Mouse (Mus musculus) midbrain, embryonic 16.5 days (tissue): ENCODE results near the gene Mmel1. TPM values are rescaled to one million over a fixed set of nuclear protein-coding genes. Genes with fewer than 3 reads are reported as not detected.

Experiments
- ATAC-seq: fragments of 200-750 bp; cut with Nextera tagmentation; 2 replicates; pipeline ENCODE4 v1.8.0; 2017; ENCODE audit warnings: moderate TSS enrichment
- H3K27ac ChIP-seq: fragments of 300-500 bp; sonication (generic); 2 replicates; pipeline ENCODE4 v1.5.1; 2014; ENCODE audit warnings: mild to moderate bottlenecking, low read length, mixed read lengths
- H3K27me3 ChIP-seq: fragments of 300-500 bp; sonication (generic); 2 replicates; pipeline ENCODE4 v1.6.1; 2014; ENCODE audit warnings: low read depth, low read length, mixed read lengths; ENCODE audit not compliant: control insufficient read depth, insufficient read depth
- H3K36me3 ChIP-seq: fragments of 300-500 bp; sonication (generic); 2 replicates; pipeline ENCODE4 v1.6.1; 2014; ENCODE audit warnings: mild to moderate bottlenecking, low read length, moderate library complexity, mixed read lengths; ENCODE audit not compliant: control insufficient read depth, insufficient read depth
- H3K4me1 ChIP-seq: fragments of 300-500 bp; sonication (generic); 2 replicates; pipeline ENCODE4 v1.6.1; 2014; ENCODE audit warnings: mild to moderate bottlenecking, low read length, mixed read lengths; ENCODE audit not compliant: control insufficient read depth, insufficient read depth
- H3K4me2 ChIP-seq: fragments of 300-500 bp; sonication (generic); 2 replicates; pipeline ENCODE4 v1.6.1; 2014; ENCODE audit warnings: mild to moderate bottlenecking, low read length, mixed read lengths
- H3K4me3 ChIP-seq: fragments of 300-500 bp; sonication (generic); 2 replicates; pipeline ENCODE4 v1.5.1; 2014; ENCODE audit warnings: low read depth, mild to moderate bottlenecking, low read length, moderate library complexity, mixed read lengths
- H3K9ac ChIP-seq: fragments of 300-500 bp; sonication (generic); 2 replicates; pipeline ENCODE4 v1.6.1; 2014; ENCODE audit warnings: low read depth, low read length, mixed read lengths
- H3K9me3 ChIP-seq: fragments of 300-500 bp; sonication (generic); replicated peaks from 2 replicates; pipeline ENCODE4 v1.6.1; 2014; ENCODE audit warnings: mild to moderate bottlenecking, low read length, mixed read lengths; ENCODE audit not compliant: control insufficient read depth, poor library complexity, severe bottlenecking
- WGBS: fragments of 180-500 bp; shearing (Covaris S2); extraction: QIAGEN DNeasy Blood & Tissue Kit; methylation state at CpG from one replicate; pipeline ENCODE4 v1.1.7; 2014; 5-methylcytosine and 5-hydroxymethylcytosine counted together
- polyA plus RNA-seq: library from polyadenylated mRNA; unstranded; fragments of >200 nt; fragmentation: Nextera tagmentation; extraction: Ambion mirVana; gene quantifications from 2 replicates; pipeline ENCODE4 v1.2.1, GENCODE M21; 2015

The Mmel1 gene
- polyA plus RNA-seq, 1 experiment from 2014 or later: 0.98 TPM

DNA sequence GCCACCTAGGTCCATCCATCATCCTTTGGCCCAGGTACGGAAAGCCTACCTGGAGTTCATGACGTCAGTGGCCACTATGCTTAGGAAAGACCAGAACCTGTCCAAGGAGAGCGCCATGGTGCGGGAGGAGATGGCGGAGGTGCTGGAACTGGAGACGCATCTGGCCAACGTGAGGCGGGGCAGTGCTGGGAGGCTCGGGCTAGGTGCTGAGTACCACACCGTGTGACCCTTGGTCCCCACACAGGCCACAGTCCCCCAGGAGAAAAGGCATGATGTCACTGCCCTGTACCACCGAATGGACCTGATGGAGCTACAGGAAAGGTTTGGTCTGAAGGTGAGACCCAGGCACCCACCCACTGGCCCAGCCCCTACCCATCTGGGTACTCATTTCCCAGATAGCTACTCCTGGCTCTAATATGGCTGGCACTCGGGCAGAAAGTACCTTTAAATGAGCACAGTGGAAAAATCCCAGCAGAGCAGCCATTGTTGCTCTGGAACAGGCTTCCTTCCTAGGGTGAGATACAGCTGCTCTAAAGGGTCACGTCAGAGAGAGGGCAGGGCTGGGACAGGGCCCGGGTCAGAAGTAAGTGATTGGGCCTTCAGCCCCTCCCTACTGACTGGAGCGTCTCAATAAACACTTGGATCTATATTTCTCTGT, 18.3 kb downstream of the Mmel1 start:
- Histone ChIP-seq H3K4me2 (no peak overlapping the region), H3K36me3 (no peaks in the 10 kb centered on the region), H3K9me3 (no peaks in the 10 kb centered on the region), H3K27me3 (no peaks in the 10 kb centered on the region), H3K4me3 (no peak overlapping the region), H3K9ac (no peak overlapping the region), H3K4me1 (no peaks in the 10 kb centered on the region), H3K27ac (no peak overlapping the region)
- ATAC-seq: no peak
- 81% methylated on average over 15 of the region's 15 CpGs for WGBS

DNA sequence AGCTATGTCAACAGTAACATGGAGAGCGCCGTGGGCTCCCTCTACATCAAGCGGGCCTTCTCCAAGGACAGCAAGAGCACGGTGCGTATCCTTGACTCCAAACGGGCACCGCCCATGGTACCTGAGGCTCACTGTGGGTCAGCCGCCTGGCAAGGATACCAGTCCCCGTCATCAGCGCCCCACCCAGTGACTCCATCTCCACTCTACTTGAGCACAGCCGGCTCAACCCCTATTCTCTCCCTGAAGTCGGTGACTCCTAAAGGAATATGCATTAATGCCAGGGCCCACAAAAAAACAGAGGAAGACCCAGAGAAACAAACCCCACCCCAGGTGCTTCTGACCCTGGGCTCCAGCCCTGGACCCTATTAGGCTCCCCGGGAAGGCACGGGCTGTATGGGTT, 21.5 kb downstream of the Mmel1 start:
- no peaks in the 10 kb centered on the region for H3K27me3 ChIP-seq
- 91% methylated on average over 14 of the region's 14 CpGs for WGBS
- H3K27ac ChIP-seq: no peak overlapping the region
- H3K4me2 ChIP-seq: no peak overlapping the region
- no peaks in the 10 kb centered on the region for H3K9me3 ChIP-seq
- no peaks in the 10 kb centered on the region for H3K36me3 ChIP-seq
- H3K4me3 ChIP-seq: no peak overlapping the region
- no peaks in the 10 kb centered on the region for H3K4me1 ChIP-seq
- no peak for ATAC-seq
- no peak overlapping the region for H3K9ac ChIP-seq

DNA sequence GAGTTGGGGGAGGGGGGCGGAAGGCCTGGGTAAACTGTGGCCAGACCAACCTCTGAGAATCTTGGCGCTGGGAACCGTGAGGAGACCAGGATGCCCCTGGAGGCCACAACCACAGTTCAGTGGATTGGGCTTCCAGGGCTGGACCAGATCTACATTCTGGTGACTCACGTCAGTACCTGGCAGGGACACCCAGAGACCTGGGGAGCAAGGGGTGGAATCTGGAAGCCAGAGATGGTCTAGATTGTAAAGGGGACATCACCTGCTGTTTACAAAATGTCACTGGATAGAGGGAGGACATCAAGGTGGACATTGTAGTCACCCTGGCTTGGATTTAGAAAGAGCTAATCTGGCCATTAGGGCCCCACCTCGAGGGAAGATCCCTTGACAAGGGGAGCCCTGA, 26.2 kb downstream of the Mmel1 start:
- ATAC-seq: no peak
- no peak overlapping the region for H3K4me3 ChIP-seq
- no peak overlapping the region for H3K9ac ChIP-seq
- no peak overlapping the region for H3K4me2 ChIP-seq
- no peaks in the 10 kb centered on the region for H3K27me3 ChIP-seq
- WGBS: 80% methylated on average over 5 of the region's 5 CpGs
- no peak overlapping the region for H3K27ac ChIP-seq
- H3K9me3 ChIP-seq: no peaks in the 10 kb centered on the region
- peaks cover 19% of the 10 kb centered on the region for H3K4me1 ChIP-seq
- no peaks in the 10 kb centered on the region for H3K36me3 ChIP-seq

DNA sequence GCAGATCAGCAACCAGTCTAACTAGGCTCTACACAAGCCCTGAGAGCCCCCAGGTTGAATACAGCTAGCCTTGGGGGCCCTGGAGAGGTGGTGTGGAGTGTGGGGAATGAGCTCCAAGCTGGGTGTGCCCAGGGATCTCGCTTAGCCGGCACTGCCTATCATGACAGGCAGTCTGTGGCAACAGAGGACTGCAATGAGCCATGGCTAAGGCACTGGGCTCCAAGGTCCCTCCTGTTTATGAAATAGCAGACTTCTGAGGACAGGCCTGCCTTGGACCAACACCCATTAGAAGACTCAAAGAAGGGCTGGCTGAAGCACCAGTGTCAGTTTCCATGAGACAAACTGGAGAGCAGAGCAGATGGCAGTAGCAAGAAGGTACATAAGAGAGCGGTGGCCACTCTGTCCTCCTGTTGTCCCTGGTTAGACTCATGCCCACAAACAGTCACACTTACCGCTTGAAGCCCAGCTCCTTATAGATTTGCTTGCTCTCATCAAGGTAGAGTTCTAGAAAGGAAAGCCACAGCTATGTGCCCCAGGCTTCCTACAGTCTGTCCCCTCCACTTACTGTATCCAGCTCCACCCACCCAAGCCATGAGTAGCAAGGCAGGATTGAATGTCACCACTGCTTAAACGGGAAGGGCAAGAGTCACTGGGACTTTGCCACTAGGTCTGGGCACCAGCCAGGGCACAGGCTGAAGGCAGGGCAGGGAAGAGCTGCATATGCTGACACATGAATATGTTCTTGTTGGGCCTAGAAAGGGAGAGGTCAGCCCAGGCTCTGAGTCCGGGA, 28.5 kb downstream of the Mmel1 start:
- Histone ChIP-seq H3K4me1 (peaks cover 19% of the 10 kb centered on the region), H3K27ac (peak overlapping the region; percentile 77), H3K4me3 (peak overlapping the region; percentile 58), H3K36me3 (no peaks in the 10 kb centered on the region), H3K9me3 (no peaks in the 10 kb centered on the region), H3K4me2 (peak overlapping the region; percentile 96), H3K27me3 (no peaks in the 10 kb centered on the region), H3K9ac (peak overlapping the region; percentile 88)
- no peak for ATAC-seq
- 73% methylated on average over 6 of the region's 6 CpGs for WGBS

DNA sequence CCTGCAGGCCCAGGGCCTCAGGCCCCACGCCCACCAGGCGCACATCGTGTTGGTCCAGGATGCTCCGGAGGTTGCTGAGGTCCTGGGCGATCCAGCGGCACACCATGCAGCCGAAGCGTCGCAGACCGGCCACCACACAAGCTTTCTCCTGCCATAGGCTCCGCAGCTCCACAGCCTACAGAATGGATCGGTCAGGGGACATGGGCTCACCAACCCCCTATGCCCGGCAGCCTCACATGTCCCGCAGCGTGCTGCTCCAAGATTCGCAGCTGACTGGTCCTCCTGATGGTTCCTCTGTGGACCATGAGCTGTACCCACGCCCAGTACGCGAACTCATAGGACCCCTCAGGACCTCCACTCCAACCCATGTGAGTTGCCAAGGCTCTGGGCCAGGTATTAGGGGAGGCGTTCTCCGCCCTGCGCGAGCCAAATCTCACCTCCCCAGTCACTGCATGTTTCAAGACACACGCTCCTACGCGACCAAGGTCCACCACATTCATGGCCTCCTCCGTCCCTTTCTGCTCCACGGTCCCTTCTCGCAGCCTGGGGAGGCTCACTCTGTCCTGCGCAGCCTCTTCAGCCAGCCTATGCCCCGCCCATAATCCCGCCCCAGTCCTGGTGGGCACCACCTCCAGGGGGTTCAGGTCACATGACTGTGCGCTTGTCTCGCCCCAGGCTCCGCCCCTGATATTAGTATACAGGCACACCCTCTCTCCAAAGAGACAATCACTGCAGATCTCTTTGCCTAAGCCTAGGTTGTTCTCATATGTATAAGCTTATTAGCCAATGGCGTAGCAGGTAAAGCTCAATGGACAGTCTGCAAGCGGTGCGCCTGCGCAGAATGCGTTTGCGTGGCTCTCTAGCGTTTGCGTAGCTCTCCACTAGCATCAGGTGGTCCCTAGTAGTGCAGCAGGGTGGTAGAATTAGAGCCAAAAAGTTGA, 29.4 kb downstream of the Mmel1 start, which contains the start of gene Fam213b:
Gene Fam213b, minus strand, starts transcription at position 630 of the 941 bp plus-strand sequence.
- peak within 1 kb of the TSS; percentile 77 for H3K27ac ChIP-seq
- H3K27me3 ChIP-seq: no peaks in the 10 kb centered on the region
- H3K36me3 ChIP-seq: no peaks in the 10 kb centered on the region
- no peaks in the 10 kb centered on the region for H3K9me3 ChIP-seq
- H3K4me1 ChIP-seq: peaks cover 19% of the 10 kb centered on the region
- peak; percentile 96 for ATAC-seq
- H3K9ac ChIP-seq: peak within 1 kb of the TSS; percentile 88
- peak within 1 kb of the TSS; percentile 96 for H3K4me2 ChIP-seq
- 3% methylated on average over 43 of the region's 43 CpGs for WGBS
- peak within 1 kb of the TSS; percentile 58 for H3K4me3 ChIP-seq

DNA sequence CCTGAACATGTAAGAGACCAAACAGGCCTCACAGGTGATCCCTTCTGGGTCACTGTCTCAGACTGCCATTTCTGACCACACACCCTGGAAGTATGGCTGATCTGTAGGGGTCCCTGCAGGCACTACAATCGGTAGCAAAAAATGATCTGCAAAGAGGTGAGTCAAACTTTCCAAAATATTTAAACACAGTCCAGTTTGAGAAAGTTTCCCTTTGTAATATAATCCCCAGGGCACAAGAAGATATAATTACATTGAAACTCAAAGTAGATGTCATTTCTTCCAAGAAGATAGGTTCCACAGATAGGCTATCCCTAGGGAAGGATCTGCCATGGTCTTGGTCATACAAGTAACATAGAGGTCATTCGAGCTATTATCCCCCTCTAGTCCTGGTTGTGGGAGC, 33.0 kb downstream of the Mmel1 start:
- H3K4me2 ChIP-seq: no peak overlapping the region
- H3K4me1 ChIP-seq: peaks cover 12% of the 10 kb centered on the region
- H3K27me3 ChIP-seq: no peaks in the 10 kb centered on the region
- WGBS: 92% methylated on average over 2 of the region's 2 CpGs
- no peak overlapping the region for H3K4me3 ChIP-seq
- no peak overlapping the region for H3K27ac ChIP-seq
- H3K9me3 ChIP-seq: no peaks in the 10 kb centered on the region
- no peak overlapping the region for H3K9ac ChIP-seq
- ATAC-seq: no peak
- H3K36me3 ChIP-seq: no peaks in the 10 kb centered on the region

DNA sequence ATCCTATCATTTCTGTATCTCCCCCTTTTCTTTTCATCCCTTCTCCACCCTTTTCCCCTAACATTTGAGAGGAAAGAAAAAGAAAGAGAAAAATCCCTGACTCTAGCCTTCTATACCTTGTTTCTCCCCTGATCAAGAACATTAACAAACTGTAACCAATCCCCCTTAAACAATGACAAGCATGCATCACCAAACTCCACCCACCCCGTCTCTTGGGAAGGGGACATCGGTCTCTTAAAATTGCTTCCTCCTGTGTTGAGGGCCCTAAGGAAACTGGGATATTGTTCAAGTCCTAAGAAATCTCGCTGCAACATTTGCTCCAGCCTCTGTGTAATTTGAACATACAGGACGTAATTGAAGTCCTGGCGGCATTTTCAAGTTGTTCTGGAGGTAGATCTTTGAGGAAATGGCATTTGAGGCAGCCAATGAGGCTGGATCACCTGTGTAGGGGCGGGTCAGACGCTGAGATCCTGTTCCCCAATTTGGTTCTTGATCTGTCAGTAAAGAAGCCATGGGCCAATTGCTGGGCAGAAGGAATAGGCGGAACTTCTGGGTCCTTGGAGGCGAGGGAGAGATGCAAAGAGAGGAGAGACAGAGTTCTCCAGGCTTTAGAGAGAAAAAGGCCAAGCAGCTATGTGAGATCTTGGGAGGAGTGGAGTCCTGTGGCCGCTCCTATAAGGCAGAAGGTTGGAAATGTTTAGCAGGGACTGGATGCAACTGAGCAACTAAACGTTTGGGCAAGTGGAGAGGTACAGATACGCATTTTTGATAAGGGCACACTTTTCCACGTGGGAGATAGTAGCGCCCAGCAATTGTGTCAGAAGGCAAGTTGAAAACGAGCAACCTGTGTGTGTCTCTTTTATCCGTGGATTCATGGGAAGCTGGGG, 35.0 kb downstream of the Mmel1 start:
- H3K9me3 ChIP-seq: no peaks in the 10 kb centered on the region

DNA sequence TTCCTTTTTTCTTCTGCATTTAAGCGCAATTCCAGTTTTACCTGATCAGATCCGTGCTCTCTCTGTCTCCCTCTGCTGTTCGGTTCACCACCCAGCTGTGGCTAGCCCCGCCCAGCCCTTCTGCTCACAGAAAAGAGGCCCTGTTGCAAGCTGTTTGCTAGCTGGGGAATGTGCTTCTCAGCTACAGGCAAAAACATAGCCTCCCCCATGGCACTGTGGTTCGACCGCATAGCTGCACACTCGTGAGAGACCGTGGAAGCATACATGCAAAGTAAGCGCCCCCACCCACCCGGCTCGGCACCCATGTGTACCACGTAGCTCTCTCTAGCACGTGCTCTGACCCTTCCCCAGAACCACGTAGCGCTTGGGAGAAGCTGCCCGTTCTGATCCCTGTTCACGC, 38.4 kb downstream of the Mmel1 start:
- H3K27ac ChIP-seq: no peak overlapping the region
- no peaks in the 10 kb centered on the region for H3K4me1 ChIP-seq
- peak overlapping the region; percentile 2; the same call in 1 of the 2 replicates for H3K4me2 ChIP-seq
- 45% methylated on average over 17 of the region's 17 CpGs for WGBS
- 0 out of 2 replicates have a peak overlapping the region, but pooled peaks have one; percentile 38 for H3K9ac ChIP-seq
- no peaks in the 10 kb centered on the region for H3K9me3 ChIP-seq
- H3K36me3 ChIP-seq: no peaks in the 10 kb centered on the region
- peak; percentile 50; the same call in 1 of the 2 replicates for ATAC-seq
- H3K27me3 ChIP-seq: no peaks in the 10 kb centered on the region
- H3K4me3 ChIP-seq: no peak overlapping the region

More for the DNA sequence above, 35.0 kb downstream of the Mmel1 start:
- Histone ChIP-seq H3K27ac (no peak overlapping the region), H3K9ac (peak overlapping the region; percentile 44; the same call in 1 of the 2 replicates), H3K4me2 (peak overlapping the region; percentile 77), H3K4me3 (peak overlapping the region; percentile 41), H3K36me3 (no peaks in the 10 kb centered on the region), H3K27me3 (no peaks in the 10 kb centered on the region), H3K4me1 (no peaks in the 10 kb centered on the region)
- peak; percentile 95 for ATAC-seq
- 4% methylated on average over 16 of the region's 16 CpGs for WGBS
